Mouse (Mus musculus) limb, embryonic 15.5 days (tissue): ENCODE results near the gene Phf1. TPM values are rescaled to one million over a fixed set of nuclear protein-coding genes. Genes with fewer than 3 reads are reported as not detected.

Experiments used
- ATAC-seq: fragments of 200-750 bp; cut with Nextera tagmentation; 2 replicates; pipeline ENCODE4 v1.8.0; 2017; ENCODE audit warnings: low read depth, moderate TSS enrichment; ENCODE audit not compliant: insufficient number of reproducible peaks, low FRiP score, low TSS enrichment
- H3K27ac ChIP-seq: fragments of 300-500 bp; sonication (generic); 2 replicates; pipeline ENCODE4 v1.5.1; 2015; ENCODE audit warnings: moderate library complexity, mild to moderate bottlenecking, inconsistent platforms
- H3K27me3 ChIP-seq: fragments of 300-500 bp; sonication (generic); 2 replicates; pipeline ENCODE4 v1.6.1; 2015; ENCODE audit warnings: inconsistent platforms
- H3K36me3 ChIP-seq: fragments of 300-500 bp; sonication (generic); 2 replicates; pipeline ENCODE4 v1.6.1; 2015; ENCODE audit warnings: inconsistent platforms
- H3K4me1 ChIP-seq: fragments of 300-500 bp; sonication (generic); 2 replicates; pipeline ENCODE4 v1.6.1; 2015; ENCODE audit warnings: inconsistent platforms
- H3K4me2 ChIP-seq: fragments of 300-500 bp; sonication (generic); 2 replicates; pipeline ENCODE4 v1.6.1; 2015; ENCODE audit warnings: mild to moderate bottlenecking, inconsistent platforms
- H3K4me3 ChIP-seq: fragments of 300-500 bp; sonication (generic); 2 replicates; pipeline ENCODE4 v1.5.1; 2015; ENCODE audit warnings: mild to moderate bottlenecking, inconsistent platforms
- H3K9ac ChIP-seq: fragments of 300-500 bp; sonication (generic); 2 replicates; pipeline ENCODE4 v1.6.1; 2015; ENCODE audit warnings: inconsistent platforms
- H3K9me3 ChIP-seq: fragments of 300-500 bp; sonication (generic); 2 replicates; pipeline ENCODE4 v1.6.1; 2016; ENCODE audit warnings: inconsistent platforms
- WGBS: fragments of 180-500 bp; shearing (Covaris S2); methylation state at CpG from one replicate; pipeline ENCODE4 v1.1.7; 2015; 5-methylcytosine and 5-hydroxymethylcytosine counted together
- polyA plus RNA-seq: library from polyadenylated mRNA; unstranded; fragments of >200 nt; fragmentation: Nextera tagmentation; extraction: Ambion mirVana; gene quantifications from 2 replicates; pipeline ENCODE4 v1.2.1, GENCODE M21; 2015

The Phf1 gene
- polyA plus RNA-seq, 1 experiment from 2014 or later = 13.0 TPM

DNA sequence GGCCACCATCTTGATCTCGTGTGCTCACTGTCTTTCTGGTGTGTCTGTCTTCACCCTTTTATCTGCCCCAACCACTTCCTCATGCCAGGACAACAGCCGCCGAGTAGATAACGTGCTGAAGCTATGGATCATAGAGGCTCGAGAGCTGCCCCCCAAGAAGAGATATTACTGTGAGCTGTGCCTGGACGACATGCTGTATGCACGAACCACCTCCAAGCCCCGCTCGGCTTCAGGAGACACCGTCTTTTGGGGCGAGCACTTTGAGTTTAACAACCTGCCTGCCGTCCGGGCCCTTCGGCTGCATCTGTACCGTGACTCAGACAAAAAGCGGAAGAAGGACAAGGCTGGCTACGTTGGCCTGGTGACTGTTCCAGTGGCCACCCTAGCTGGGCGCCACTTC, 24.0 kb downstream of the Phf1 start:
- Histone ChIP-seq H3K4me2 (no peak overlapping the region), H3K4me3 (no peak overlapping the region), H3K9me3 (no peaks in the 10 kb centered on the region), H3K27me3 (no peaks in the 10 kb centered on the region), H3K36me3 (peaks cover 66% of the 10 kb centered on the region), H3K27ac (no peak overlapping the region), H3K9ac (no peak overlapping the region), H3K4me1 (peaks cover 23% of the 10 kb centered on the region)
- 88% methylated on average over 18 of the region's 18 CpGs for WGBS
- ATAC-seq = no peak

DNA sequence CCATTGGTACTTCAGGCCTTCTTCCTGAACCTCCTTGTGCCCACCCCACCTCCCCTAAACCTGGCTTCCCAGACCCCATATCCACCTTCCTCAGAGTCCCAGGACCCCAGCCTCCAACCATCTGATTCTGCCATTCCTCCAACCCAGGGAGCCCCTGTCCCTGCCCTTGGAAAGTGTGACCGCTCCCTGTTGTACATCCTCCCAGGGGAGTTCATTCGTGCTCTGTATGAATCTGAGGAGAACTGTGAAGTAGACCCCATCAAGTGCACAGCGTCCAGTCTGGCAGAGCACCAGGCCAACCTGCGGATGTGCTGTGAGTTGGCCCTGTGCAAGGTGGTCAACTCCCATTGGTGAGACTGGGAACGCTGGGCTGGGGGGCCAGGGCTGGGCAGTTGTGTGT, 25.0 kb downstream of the Phf1 start:
- 94% methylated on average over 5 of the region's 5 CpGs for WGBS
- H3K9ac ChIP-seq = no peak overlapping the region
- H3K4me3 ChIP-seq = no peak overlapping the region
- H3K4me2 ChIP-seq = no peak overlapping the region
- peaks cover 76% of the 10 kb centered on the region for H3K36me3 ChIP-seq
- no peak overlapping the region for H3K27ac ChIP-seq
- no peak for ATAC-seq
- H3K27me3 ChIP-seq = no peaks in the 10 kb centered on the region
- peaks cover 13% of the 10 kb centered on the region for H3K4me1 ChIP-seq
- H3K9me3 ChIP-seq = no peaks in the 10 kb centered on the region

- H3K36me3 ChIP-seq = peaks cover 84% of the 10 kb centered on the region
Observed at GRCm38 (mm10) chr17:26958880-26959279, 26.0 kb downstream of the Phf1 start.

DNA sequence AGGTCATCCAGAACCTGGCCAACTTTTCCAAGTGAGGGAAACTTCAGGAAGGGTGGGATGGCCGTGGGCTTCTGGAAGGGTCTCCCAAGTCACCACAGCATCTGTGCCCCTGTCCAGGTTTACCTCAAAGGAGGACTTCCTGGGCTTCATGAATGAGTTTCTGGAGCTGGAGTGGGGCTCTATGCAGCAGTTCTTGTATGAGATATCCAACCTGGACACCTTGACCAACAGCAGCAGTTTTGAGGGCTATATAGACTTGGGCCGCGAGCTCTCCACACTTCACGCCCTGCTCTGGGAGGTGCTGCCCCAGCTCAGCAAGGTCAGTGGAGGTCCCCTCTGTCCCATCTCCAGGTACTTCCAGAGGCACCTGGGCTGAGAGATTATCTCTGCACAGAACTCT, 27.0 kb downstream of the Phf1 start:
- Histone ChIP-seq H3K4me3 (no peak overlapping the region), H3K36me3 (peaks cover 91% of the 10 kb centered on the region), H3K27ac (no peak overlapping the region), H3K4me2 (no peak overlapping the region), H3K9me3 (no peaks in the 10 kb centered on the region), H3K4me1 (no peaks in the 10 kb centered on the region), H3K9ac (no peak overlapping the region), H3K27me3 (no peaks in the 10 kb centered on the region)
- WGBS = 95% methylated on average over 4 of the region's 4 CpGs
- ATAC-seq = no peak

More at GRCm38 (mm10) chr17:26958880-26959279, 26.0 kb downstream of the Phf1 start:
- Histone ChIP-seq H3K9me3 (no peaks in the 10 kb centered on the region), H3K27ac (no peak overlapping the region), H3K4me2 (no peak overlapping the region), H3K9ac (no peak overlapping the region), H3K27me3 (no peaks in the 10 kb centered on the region), H3K4me3 (no peak overlapping the region), H3K4me1 (peaks cover 3% of the 10 kb centered on the region)
- WGBS = 49% methylated on average over 5 of the region's 5 CpGs
- ATAC-seq = no peak

DNA sequence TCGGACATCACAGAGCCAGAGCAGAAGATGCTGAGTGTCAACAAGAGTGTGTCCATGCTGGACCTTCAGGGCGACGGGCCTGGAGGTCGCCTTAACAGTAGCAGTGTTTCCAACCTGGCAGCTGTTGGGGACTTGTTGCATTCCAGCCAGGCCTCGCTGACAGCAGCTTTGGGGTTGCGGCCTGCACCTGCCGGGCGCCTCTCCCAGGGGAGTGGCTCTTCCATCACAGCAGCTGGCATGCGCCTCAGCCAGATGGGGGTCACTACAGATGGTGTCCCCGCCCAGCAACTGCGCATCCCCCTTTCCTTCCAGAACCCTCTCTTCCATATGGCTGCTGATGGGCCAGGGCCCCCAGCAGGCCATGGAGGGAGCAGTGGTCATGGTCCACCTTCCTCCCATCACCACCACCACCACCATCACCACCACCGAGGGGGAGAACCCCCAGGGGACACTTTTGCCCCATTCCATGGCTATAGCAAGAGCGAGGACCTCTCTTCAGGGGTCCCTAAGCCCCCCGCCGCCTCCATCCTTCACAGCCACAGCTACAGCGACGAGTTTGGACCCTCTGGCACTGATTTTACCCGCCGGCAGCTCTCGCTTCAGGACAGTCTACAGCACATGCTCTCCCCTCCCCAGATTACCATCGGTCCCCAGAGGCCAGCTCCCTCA, 28.9 kb downstream of the Phf1 start:
- WGBS = 88% methylated on average over 21 of the region's 21 CpGs
- no peaks in the 10 kb centered on the region for H3K4me1 ChIP-seq
- H3K4me3 ChIP-seq = no peak overlapping the region
- ATAC-seq = no peak
- H3K27ac ChIP-seq = no peak overlapping the region
- H3K4me2 ChIP-seq = no peak overlapping the region
- no peak overlapping the region for H3K9ac ChIP-seq
- H3K27me3 ChIP-seq = no peaks in the 10 kb centered on the region
- peaks cover 93% of the 10 kb centered on the region for H3K36me3 ChIP-seq
- no peaks in the 10 kb centered on the region for H3K9me3 ChIP-seq

- WGBS = 88% methylated on average over 11 of the region's 11 CpGs
- H3K4me3 ChIP-seq = no peak overlapping the region
- no peaks in the 10 kb centered on the region for H3K27me3 ChIP-seq
- peaks cover 20% of the 10 kb centered on the region for H3K4me1 ChIP-seq
- no peak overlapping the region for H3K9ac ChIP-seq
- H3K27ac ChIP-seq = no peak overlapping the region
- H3K4me2 ChIP-seq = no peak overlapping the region
- peaks cover 70% of the 10 kb centered on the region for H3K36me3 ChIP-seq
- ATAC-seq = no peak
- H3K9me3 ChIP-seq = no peaks in the 10 kb centered on the region
Observed at GRCm38 (mm10) chr17:26966993-26967392, 34.1 kb downstream of the Phf1 start.

DNA sequence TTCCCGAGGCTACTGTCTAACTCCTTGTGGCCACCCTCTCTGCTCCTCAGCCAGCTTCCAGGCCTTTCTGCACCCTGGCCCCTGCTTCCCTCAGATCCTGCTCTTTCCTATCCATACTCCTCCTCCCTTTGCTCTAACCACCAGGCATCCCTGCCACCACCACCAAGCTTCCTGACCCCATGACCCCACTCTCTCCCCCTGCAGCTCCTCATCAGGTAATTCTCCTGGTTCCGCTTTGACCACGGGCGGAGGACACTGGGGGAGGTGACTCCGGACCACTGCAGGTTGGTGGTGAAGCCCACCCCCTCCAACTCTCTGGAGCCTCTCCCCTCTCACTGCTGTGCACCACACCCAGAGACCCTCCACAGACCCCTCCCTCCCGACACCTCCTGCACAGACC, 34.6 kb downstream of the Phf1 start:
- Histone ChIP-seq H3K36me3 (peaks cover 65% of the 10 kb centered on the region), H3K4me2 (no peak overlapping the region), H3K27me3 (no peaks in the 10 kb centered on the region), H3K9ac (no peak overlapping the region), H3K4me1 (peaks cover 25% of the 10 kb centered on the region), H3K4me3 (no peak overlapping the region), H3K27ac (no peak overlapping the region), H3K9me3 (no peaks in the 10 kb centered on the region)
- 93% methylated on average over 6 of the region's 6 CpGs for WGBS
- no peak for ATAC-seq

- no peak overlapping the region for H3K4me2 ChIP-seq
- no peak overlapping the region for H3K4me3 ChIP-seq
- H3K9ac ChIP-seq = no peak overlapping the region
- no peaks in the 10 kb centered on the region for H3K9me3 ChIP-seq
- WGBS = 85% methylated on average over 6 of the region's 6 CpGs
- peaks cover 58% of the 10 kb centered on the region for H3K36me3 ChIP-seq
- H3K27ac ChIP-seq = peak overlapping the region; percentile 11; the same call in 1 of the 2 replicates
- ATAC-seq = no peak
- peaks cover 25% of the 10 kb centered on the region for H3K4me1 ChIP-seq
- H3K27me3 ChIP-seq = no peaks in the 10 kb centered on the region
Observed at GRCm38 (mm10) chr17:26968200-26968611, 35.4 kb downstream of the Phf1 start.

DNA sequence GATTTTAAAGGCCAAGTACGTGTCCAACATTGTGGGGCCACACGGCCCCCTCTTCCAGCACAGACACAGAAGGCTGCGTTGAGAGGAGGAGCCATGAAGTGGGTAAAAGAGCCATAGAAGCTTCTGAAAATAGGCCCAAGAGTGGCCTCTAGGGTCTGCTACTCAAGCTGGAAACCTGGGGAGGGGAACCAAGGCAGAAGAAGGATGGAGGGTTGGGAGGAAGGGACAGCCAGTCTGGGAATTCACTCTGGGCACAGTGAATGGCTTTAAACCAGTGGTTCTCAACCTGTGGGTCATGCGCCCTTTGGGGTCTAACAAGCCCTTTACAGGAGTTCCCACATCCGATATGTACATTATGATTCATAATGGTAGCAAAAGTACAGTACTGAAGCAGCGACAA, 36.4 kb downstream of the Phf1 start:
- Histone ChIP-seq H3K27ac (no peak overlapping the region), H3K36me3 (peaks cover 50% of the 10 kb centered on the region), H3K27me3 (no peaks in the 10 kb centered on the region), H3K4me2 (no peak overlapping the region), H3K4me3 (no peak overlapping the region), H3K9me3 (no peaks in the 10 kb centered on the region), H3K4me1 (peaks cover 34% of the 10 kb centered on the region), H3K9ac (no peak overlapping the region)
- no peak for ATAC-seq
- WGBS = 82% methylated on average over 6 of the region's 6 CpGs

GRCm38 (mm10) chr17:26970221-26970620, 37.4 kb downstream of the Phf1 start:
- Histone ChIP-seq H3K4me2 (no peak overlapping the region), H3K27me3 (no peaks in the 10 kb centered on the region), H3K4me3 (no peak overlapping the region), H3K27ac (no peak overlapping the region), H3K4me1 (peaks cover 40% of the 10 kb centered on the region), H3K9ac (no peak overlapping the region), H3K36me3 (peaks cover 50% of the 10 kb centered on the region), H3K9me3 (no peaks in the 10 kb centered on the region)
- no peak for ATAC-seq
- WGBS = 67% methylated on average over 5 of the region's 12 CpGs

GRCm38 (mm10) chr17:26971247-26971905, 38.5 kb downstream of the Phf1 start:
- WGBS = 61% methylated on average over 8 of the region's 8 CpGs
- H3K9me3 ChIP-seq = no peaks in the 10 kb centered on the region
- no peaks in the 10 kb centered on the region for H3K27me3 ChIP-seq
- H3K36me3 ChIP-seq = peaks cover 48% of the 10 kb centered on the region
- ATAC-seq = no peak
- H3K9ac ChIP-seq = peak overlapping the region; percentile 20; the same call in 1 of the 2 replicates
- no peak overlapping the region for H3K27ac ChIP-seq
- peak overlapping the region; percentile 95; the same call in 1 of the 2 replicates for H3K4me3 ChIP-seq
- H3K4me2 ChIP-seq = peak overlapping the region; percentile 77
- H3K4me1 ChIP-seq = peaks cover 44% of the 10 kb centered on the region

DNA sequence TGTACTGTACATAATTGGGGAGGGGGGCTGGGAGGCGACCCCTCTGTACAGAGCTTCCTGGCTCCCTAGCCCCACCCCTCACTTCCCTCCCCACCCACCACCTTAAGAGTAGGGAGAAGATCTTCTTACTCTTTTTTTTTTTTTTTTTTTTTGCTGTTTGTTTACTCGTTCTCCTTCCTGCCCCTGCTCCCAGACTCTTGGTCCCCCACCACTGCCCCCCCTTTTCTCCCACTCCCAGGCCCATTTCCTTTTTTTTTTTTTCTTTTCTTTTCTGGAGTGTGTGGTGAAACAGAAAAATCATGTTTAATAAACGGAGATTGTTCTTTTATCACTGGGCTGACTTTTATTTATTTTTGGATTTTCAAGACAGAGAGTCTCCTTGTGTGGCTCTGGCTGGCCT, 39.3 kb downstream of the Phf1 start:
- no peaks in the 10 kb centered on the region for H3K27me3 ChIP-seq
- H3K4me1 ChIP-seq = peaks cover 44% of the 10 kb centered on the region
- peaks cover 45% of the 10 kb centered on the region for H3K36me3 ChIP-seq
- H3K4me3 ChIP-seq = peak overlapping the region; percentile 95
- H3K9ac ChIP-seq = peak overlapping the region; percentile 80
- no peak for ATAC-seq
- H3K4me2 ChIP-seq = peak overlapping the region; percentile 77
- H3K9me3 ChIP-seq = no peaks in the 10 kb centered on the region
- peak overlapping the region; percentile 90; the same call in 1 of the 2 replicates for H3K27ac ChIP-seq
- WGBS = 9% methylated on average over 3 of the region's 3 CpGs
